Mouse (Mus musculus) c-Kit-positive CD71-positive TER-119-negative erythroid progenitor cells, embryonic 14.5 days (primary cell): Measurements from ENCODE around the gene Gm10229.
"Not testable (repeated sequence)": the region's sequence is repeated elsewhere in the genome, so short reads cannot be mapped to it uniquely, and the experiment has no call there.

Experiments
- DNase-seq: peaks from one replicate; pipeline ENCODE4 v3.0.0-alpha.2; 2013; ENCODE audit warnings: low read depth

Gm10229 gene

GRCm38 (mm10) chr16:89014984-89015383 lies at the start of gene Gm10229:
Gene Gm10229 (plus strand): TSS chr16:89015284.
- DNase-seq: not testable (repeated sequence)

GRCm38 (mm10) chr16:89010659-89011058 lies 4.4 kb upstream of the Gm10229 start, which contains the start of gene Krtap22-2:
Gene Krtap22-2 (minus strand): TSS chr16:89010759.
- no peak for DNase-seq

- no peak for DNase-seq
These were observed 1.1 kb upstream of the Gm10229 start for GRCm38 (mm10) chr16:89013973-89014372.

GRCm38 (mm10) chr16:89031399-89031798 lies 16.3 kb downstream of the Gm10229 start, which contains the start of gene Krtap6-1:
Gene Krtap6-1 (plus strand): TSS chr16:89031699.
- not testable (repeated sequence) for DNase-seq

GRCm38 (mm10) chr16:89041372-89041771 lies 26.3 kb downstream of the Gm10229 start, which contains the start of gene Gm10228:
Gene Gm10228 (minus strand): TSS chr16:89041472.
- not testable (repeated sequence) for DNase-seq

GRCm38 (mm10) chr16:89047783-89048182 lies 32.7 kb downstream of the Gm10229 start, which contains the start of gene Krtap6-5:
Gene Krtap6-5 (minus strand): TSS chr16:89047883.
- DNase-seq: no peak

GRCm38 (mm10) chr16:89063902-89064301 lies 48.8 kb downstream of the Gm10229 start, which contains the start of gene 1110025L11Rik:
Gene 1110025L11Rik (minus strand): TSS chr16:89064002.
- not testable (repeated sequence) for DNase-seq
